Mouse (Mus musculus) C2C12 (cell line): ENCODE measurements around the gene 1700012A03Rik.

ENCODE experiments used
- CEBPB ChIP-seq: IDR thresholded peaks from one replicate; pipeline ENCODE4 v1.6.1; 2011; ENCODE audit warnings: low read depth, mild to moderate bottlenecking, control low read depth, moderate library complexity
- CTCF ChIP-seq: IDR thresholded peaks from one replicate; pipeline ENCODE4 v1.5.1; 2011; ENCODE audit not compliant: control insufficient read depth, insufficient read depth, insufficient read length
- MAX ChIP-seq: IDR thresholded peaks from one replicate; pipeline ENCODE4 v1.6.1; 2011; ENCODE audit warnings: mild to moderate bottlenecking, control low read depth
- MYOD1 ChIP-seq: IDR thresholded peaks from one replicate; pipeline ENCODE4 v1.6.1; 2011; ENCODE audit warnings: low read depth; ENCODE audit not compliant: control insufficient read depth, insufficient read length
- MYOG ChIP-seq: IDR thresholded peaks from one replicate; pipeline ENCODE4 v1.6.1; 2011; ENCODE audit not compliant: control insufficient read depth, insufficient read length; ENCODE audit errors: extremely low read depth

DNA sequence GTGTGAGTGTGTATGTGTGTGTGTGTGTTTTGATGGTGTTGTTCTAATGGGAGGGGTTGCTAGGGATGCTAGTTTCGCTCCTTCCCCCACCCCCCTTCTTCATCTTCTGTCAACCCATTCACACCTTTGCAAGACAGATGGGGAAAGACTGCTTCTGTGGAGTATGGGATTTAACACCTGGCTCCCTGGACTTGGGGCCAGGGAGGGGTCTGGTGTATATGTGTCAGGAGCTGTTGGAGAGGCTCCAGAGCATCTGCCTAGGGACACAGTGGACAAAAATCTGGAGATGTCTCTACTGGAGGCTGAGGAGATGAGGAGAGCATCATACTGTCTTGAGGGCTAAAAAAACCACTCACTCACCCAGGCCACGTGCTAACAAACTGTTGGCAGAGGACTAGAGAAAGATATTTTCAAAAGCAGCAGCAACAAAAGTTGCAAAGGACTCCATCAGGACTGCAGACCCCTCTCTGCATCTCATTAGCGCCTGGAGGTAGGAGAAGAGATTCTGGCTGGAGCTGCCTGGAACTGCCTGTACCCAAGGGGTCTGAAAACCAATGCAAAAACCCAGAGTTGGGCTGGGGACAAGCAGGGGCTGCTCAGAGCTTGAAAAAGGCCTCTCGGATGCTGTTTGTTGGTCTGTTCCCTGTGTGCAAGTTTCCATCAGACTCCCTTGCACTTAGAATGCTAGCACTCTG, 643 bp upstream of the 1700012A03Rik start:
- TF ChIP-seq CEBPB: no peak
- no peak for TF ChIP-seq MAX
- no peak for TF ChIP-seq CTCF
- no peak for TF ChIP-seq MYOD1
- TF ChIP-seq MYOG: no peak
